Mouse (Mus musculus): ENCODE results near the gene Afap1l2.

Gene Afap1l2

DNA sequence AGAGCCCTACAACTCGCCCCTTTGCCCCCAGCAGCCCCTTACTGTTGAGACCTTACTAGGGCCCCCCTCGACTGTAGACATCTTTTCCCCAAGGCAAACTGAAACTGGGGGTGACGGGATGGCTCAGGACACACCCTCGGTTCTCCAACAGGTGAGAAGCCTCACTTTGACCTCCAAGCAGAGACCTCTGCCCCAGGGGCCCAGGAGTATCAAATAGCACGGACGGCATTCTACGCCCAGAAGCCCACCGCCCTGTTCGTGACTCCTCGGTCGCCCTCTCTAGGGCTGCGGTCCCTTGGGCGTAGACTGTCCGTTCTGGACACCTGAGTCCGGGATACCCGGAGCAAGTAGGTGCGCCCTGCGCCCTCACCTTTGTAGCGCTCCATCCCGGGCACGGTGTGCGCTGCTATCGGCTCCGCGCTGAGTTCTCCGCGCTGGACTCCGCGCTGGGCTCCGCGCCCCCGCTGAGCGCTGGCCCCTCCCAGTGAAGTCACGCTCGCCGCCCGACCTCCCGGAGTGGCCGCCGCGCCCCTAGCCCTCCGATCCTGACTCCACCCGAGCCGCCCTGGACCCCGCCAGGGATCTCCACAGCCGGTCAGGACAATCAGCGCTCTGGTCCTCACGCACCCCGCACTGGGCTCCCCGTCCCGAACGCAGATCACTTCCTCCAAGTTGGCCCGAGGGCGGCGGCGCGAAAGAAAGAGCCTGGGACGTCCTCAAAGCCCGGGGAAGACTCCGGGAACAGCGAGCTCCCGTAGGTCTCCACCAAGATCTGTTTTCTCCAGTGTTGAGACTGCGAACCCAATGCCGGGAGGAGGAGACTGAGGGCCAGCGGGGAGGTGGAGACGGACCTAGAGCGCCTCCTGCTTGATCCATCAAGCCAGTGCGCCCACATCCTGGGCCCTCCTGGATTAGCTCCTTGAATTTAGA lies at the start of gene Afap1l2:
TSS of gene Afap1l2 (minus strand) at position 448 of the 930 bp plus-strand sequence.
- ATAC-seq (ENCODE audit: low TSS enrichment) = peak; percentile 85

DNA sequence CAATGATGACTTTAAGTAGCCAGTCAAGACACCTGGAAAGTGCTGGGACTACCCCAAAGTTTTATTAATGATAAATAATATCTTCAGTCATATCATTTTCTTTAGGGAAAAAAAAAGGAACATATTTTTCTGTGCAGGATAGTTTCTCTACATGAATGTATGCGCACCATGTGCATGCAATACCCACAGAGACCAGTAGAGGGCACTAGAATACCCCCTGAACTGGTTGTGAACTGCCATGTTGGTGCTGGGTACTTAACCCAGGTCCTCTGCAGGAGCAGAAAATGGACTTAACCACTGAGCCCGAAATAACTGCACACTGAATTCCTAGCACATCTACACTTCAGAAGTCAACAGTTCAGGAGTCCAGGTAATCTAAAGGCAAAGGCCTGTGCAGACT lies 49.5 kb upstream of the Afap1l2 start:
- no peak for ATAC-seq (ENCODE audit: low TSS enrichment)

DNA sequence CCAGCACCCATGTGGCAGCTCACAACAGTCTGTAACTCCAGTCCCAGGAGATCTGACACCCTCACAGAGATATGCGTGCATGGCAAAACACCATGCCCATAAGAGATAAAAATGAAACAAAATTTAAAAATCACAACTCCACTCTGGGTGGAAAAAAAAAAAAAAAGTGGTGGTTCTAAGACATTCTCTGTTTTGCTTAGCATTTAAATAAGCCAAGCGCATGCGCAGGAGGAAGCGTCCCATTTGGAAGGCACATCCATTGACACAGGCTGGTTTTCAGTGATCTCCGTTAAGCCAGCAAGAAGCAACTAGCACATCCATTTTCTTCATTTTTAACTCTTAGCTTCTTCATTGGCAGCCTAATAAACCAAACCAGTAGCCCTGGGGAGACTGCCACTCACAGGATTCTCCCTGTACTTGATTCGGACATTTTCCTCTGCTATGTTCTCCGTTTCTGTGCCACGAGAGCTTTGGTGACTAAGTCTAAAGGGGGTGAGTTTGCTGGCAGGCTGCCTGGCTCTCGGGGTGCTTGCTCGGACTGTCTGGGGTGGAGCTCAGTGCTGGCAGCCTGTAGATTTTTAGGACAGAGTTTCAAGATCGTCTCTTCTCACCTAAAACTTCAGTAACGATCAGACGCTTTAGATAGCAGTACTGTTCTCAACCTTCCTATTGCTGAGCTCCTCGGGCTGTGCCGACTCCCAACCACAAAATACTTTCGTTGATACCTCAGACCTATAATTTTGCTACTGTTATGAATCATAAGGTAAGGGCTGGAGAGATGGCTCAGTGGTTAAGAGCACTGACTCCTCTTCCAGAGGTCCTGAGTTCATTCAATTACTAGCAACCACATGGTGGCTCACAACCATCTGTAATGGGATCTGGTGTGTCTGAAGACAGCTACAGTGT lies 47.4 kb upstream of the Afap1l2 start:
- peak; percentile 53 for ATAC-seq (ENCODE audit: low TSS enrichment)

GRCm38 (mm10) chr19:57052959-57053358 lies 44.9 kb upstream of the Afap1l2 start:
- peak; percentile 58 for ATAC-seq (ENCODE audit: low TSS enrichment)

DNA sequence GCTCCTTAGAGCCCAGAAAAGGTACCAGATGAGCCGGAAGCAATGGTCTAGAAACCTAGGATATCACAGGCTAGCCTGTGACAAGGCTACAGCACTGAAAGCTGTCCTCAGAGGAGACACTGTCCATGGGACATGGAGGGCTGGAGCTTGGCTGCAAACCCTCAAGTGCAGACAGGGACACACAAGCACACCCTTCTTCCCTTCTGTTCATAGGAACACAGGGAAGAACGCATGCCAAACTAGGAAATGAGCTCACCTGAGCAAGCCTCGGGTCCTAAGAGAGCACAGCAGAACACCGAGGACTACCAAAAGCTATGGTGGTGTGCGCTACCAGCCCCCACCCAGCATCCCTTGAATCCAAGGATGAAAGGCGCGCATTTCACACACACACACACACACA lies 44.0 kb upstream of the Afap1l2 start:
- no peak for ATAC-seq (ENCODE audit: low TSS enrichment)

GRCm38 (mm10) chr19:57049592-57050090 lies 41.6 kb upstream of the Afap1l2 start:
- ATAC-seq (ENCODE audit: low TSS enrichment) = no peak

GRCm38 (mm10) chr19:57047671-57048320 lies 39.8 kb upstream of the Afap1l2 start:
- no peak for ATAC-seq (ENCODE audit: low TSS enrichment)

DNA sequence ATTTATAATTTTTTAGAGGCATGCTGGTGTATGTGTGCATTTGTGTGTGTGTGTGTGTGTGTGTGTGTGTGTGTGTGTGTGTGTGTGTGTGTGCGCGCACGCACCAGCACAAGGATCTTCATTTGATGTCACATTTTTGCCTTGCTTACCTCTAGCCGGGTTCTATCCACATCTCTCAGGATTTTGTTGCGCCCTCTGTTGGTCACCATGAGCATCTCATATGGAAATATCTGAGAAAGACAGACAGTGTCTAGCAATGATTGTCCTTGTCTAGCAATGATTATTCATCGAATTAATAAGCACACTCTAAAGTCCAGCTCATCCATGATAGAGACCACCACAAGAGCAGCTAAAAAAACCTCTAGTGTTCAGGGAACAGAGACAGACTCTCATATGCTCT lies 31.2 kb upstream of the Afap1l2 start:
- peak; percentile 67; the same call in 1 of the 2 replicates for ATAC-seq (ENCODE audit: low TSS enrichment)

- no peak for ATAC-seq (ENCODE audit: low TSS enrichment)
Measured at GRCm38 (mm10) chr19:57036860-57037259, 28.8 kb upstream of the Afap1l2 start.

GRCm38 (mm10) chr19:57031582-57031981 lies 23.6 kb upstream of the Afap1l2 start:
- ATAC-seq (ENCODE audit: low TSS enrichment) = peak; percentile 93

- no peak for ATAC-seq (ENCODE audit: low TSS enrichment)
Measured at GRCm38 (mm10) chr19:57029461-57029860, 21.4 kb upstream of the Afap1l2 start.

DNA sequence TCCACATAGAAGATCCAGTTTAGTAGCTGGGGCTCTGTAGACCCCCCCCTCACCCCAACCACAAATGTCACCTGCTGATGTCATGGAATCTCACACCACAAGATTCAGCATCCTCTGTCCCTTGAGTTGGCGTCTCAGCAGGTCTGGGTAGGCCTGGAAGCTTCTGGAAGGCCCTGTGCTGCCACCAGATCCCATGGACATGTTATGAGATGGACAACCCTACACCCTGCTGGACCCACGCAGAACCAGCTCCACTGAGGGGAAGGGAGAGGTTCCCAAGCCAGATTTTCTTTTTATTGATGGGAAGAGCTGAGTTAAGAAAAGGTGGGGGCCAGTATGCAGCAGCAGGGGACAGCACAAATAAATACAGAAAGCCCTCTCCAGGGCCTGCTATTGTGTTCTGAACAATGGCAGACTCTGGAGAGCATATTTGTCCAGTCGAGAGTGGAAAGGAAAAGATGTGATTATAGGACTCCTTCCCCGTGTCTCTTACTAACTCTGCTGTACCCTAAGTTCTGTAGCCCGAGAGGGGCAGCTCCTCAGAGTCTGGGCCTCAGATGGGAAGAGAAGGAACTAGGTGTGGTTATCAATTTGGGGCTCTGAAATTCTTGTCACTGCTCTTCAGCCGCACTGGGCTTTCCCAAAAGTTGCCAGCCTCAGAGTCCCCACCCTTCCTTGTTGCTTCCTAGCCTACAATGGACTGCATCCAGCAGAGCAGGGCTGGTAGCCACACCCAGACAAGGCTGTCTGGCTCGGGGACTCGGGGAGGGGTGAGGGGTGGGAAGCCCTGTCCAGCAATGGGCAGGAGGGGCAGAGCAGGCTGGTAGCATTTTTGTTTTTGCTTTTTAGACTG lies 20.5 kb upstream of the Afap1l2 start:
- ATAC-seq (ENCODE audit: low TSS enrichment) = no peak

DNA sequence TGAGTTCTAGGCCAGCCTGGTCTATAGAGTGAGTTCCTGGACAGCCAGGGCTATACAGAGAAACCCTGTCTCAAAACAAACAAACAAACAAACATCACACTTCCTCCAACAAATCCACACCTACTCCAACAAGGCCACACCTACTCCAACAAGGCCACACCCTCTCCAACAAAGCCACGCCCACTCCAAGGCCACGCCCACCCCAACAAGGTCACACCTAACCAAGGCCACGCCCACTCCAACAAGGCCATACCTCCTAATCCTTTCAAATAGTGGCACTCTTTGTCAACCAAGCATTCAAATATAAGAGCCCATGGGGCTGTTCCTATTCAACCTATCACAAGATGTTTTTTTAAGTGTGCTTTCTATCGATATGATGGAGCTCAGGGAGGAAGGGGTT lies 18.5 kb upstream of the Afap1l2 start:
- ATAC-seq (ENCODE audit: low TSS enrichment) = no peak

GRCm38 (mm10) chr19:57017785-57018179 lies 9.8 kb upstream of the Afap1l2 start:
- no peak for ATAC-seq (ENCODE audit: low TSS enrichment)

DNA sequence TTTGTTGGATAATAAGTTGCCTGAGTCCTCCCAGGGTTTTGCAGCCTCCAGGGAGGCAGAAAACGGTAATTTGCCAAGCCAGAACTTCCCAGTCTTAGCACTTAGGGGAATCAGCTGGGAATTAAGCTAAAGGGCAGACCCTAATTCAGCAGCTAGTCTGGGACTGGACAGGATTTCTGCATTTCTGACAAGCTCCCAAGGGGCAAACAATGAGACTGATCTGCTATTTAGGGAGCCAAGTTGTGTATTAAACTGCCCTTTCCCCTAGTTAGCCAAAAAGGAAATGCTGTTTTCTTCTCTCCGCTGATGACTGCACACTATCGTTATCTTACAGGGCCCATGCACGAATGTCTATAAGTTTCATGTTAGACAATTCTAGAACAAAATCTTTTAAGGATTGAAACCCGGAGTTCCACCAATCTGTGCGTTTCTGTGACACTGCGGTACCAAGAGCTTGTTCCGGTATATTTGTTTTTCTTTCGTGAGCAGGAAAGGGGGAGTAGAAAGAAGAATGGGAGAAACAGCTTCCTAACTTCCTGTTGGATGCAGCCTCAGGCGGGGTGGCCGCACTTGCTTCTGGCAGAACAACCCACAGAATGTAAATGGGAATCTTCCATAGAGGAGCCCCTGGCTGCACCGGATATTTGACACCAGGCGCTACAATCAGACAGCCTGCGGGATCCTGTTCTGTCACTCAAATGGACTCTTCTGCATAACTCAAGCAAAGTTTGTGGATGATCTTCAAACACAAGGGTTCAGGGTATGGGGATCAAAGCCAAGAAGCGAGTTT lies 9.2 kb upstream of the Afap1l2 start:
- ATAC-seq (ENCODE audit: low TSS enrichment) = no peak

GRCm38 (mm10) chr19:57014808-57015207 lies 6.8 kb upstream of the Afap1l2 start:
- ATAC-seq (ENCODE audit: low TSS enrichment) = no peak

DNA sequence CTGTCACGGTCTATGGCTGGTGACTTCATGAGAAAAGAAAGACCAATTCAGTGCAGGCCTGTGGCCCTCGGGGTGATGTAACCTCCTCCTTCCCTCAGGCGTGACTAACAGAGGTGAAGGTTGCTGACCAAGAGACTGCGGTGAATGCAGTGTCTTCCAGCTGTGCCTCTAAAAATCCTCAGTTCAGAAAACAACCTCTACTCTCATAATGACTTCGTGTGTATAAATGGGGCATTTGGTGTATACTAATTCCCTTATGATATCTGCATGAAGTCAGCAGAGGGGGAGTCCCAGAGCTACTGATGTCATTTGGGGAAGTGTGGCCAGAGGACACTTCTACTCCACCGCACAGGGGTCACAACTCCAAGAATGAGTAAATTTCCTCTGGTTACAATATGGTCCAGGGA lies 5.2 kb upstream of the Afap1l2 start:
- ATAC-seq (ENCODE audit: low TSS enrichment) = no peak

DNA sequence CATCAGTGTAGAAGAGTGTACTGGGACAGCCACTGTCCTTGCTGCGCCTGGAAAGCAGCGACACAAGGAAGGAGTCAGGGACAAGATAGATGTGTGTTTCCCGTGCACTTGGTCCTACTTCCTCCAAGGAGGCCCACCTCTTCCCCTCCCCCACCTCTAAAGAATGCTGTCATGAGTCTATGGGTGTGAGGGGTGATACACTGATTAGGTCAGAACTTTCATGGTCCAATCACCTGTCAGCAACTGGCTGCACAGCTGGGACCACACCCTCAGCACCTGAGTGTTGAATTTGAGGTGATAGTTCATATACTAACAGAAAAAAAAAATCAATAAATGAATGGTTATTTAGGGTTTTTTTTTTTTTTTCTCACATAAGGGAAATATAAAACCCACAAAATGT lies 4.0 kb upstream of the Afap1l2 start:
- ATAC-seq (ENCODE audit: low TSS enrichment) = no peak

DNA sequence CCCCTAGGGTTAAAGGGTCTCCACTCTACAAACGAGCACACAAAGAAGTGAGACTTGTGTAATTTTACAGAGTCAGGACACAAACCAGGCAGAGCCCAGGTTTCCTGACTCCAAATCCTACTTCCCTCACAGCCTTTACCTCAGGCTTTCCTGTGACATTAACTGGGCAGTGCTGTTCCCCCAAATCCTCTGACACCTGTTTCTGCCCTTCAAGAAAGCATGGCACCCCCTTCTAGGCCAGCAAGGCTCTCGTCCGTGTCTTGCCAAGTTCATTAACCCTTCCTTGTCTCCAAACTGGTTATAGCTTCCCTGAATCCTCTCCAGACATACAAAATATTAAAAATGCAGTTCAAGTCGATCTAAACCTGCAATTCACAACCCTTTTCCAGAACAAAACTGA lies 2.0 kb upstream of the Afap1l2 start:
- no peak for ATAC-seq (ENCODE audit: low TSS enrichment)

GRCm38 (mm10) chr19:57009653-57010052 lies 1.6 kb upstream of the Afap1l2 start:
- ATAC-seq (ENCODE audit: low TSS enrichment) = no peak

Measured in frontal cortex, adult (tissue).